Mouse (Mus musculus) C2C12 (cell line): ENCODE results near the gene G6pdx.

Experiments
- CTCF ChIP-seq: IDR thresholded peaks from one replicate; pipeline ENCODE4 v1.5.1; 2011; ENCODE audit not compliant: control insufficient read depth, insufficient read depth, insufficient read length
- FOSL1 ChIP-seq: IDR thresholded peaks from one replicate; pipeline ENCODE4 v1.8.0; 2011; ENCODE audit warnings: mild to moderate bottlenecking, low read length; ENCODE audit not compliant: poor library complexity, insufficient read depth, severe bottlenecking
- MAX ChIP-seq: IDR thresholded peaks from one replicate; pipeline ENCODE4 v1.6.1; 2011; ENCODE audit warnings: mild to moderate bottlenecking, control low read depth
- MYOD1 ChIP-seq: IDR thresholded peaks from one replicate; pipeline ENCODE4 v1.6.1; 2011; ENCODE audit warnings: low read depth; ENCODE audit not compliant: control insufficient read depth, insufficient read length

- no peak for TF ChIP-seq CTCF
- TF ChIP-seq MYOD1 = no peak
- TF ChIP-seq MAX = no peak
- TF ChIP-seq FOSL1 = no peak
Measured at GRCm38 (mm10) chrX:74408340-74408739, 20.7 kb downstream of the G6pdx start.
